Mouse (Mus musculus): ENCODE measurements around the gene Gm8693.
"Not testable (repeated sequence)": the region's sequence is repeated elsewhere in the genome, so short reads cannot be mapped to it uniquely, and the experiment has no call there.

Gm8693 gene

DNA sequence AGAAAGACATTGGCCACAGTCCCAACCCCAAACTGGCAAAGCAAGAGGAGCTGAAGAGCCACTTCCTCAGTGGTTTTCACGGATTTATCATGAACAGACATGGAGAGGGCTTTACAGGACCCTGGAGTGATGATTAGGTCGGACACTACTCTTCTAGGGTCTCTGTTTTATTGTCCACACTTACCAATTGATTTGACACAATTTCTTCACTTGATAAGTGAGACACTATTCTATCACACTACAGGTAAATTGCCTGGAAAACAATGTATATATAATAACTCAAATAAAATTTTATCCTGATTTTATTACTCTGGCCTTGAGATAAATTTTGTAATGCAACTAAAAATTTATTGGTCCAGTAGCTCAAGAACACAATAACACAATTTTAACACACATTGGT is at the start of gene Gm8693:
TSS of gene Gm8693 (minus strand) at position 101 of the 400 bp plus-strand sequence.
- not testable (repeated sequence) for DNase-seq (ENCODE audit: low spot score in 2 of 2)

DNA sequence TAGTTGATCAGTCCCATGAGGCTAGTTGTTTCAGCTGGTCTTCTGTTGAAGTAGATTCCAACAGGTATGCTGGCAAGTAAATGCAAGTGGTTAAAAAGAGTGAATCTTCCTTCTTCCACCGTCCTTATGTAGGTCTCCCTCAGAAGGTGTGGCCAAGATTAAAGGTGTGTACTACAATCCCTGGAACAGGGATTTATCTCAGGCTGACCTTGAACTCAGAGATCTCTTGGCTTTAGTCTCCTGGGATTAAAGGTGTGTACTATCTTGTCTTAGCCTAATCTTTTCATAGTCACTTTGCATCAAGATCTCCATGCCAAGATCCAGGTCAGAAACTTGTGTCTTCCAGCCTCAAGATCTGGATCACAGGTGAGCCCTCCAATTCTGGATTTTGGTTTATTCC is 27.5 kb upstream of the Gm8693 start, which contains the start of gene Gm4567:
TSS of gene Gm4567 (minus strand) at position 101 of the 400 bp plus-strand sequence.
- not testable (repeated sequence) for DNase-seq (ENCODE audit: low spot score in 2 of 2)

DNA sequence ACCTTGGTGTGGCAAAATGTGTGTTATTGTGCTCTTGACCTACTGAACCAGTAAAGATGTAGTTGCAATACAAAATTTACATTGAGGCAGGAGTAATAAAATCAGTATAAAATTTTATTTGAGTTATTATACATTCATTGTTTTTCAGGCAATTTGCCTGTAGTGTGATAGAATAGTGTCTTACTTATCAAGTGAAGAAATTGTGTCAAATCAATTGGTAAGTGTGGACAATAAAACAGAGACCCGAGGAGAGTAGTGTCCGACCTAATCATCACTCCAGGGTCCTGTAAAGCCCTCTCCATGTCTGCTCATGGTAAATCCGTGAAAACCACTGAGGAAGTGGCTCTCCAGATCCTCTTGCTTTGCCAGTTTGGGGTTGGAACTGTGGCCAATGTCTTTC is 34.4 kb downstream of the Gm8693 start, which contains the start of gene Vmn1r155:
TSS of gene Vmn1r155 (plus strand) at position 301 of the 400 bp plus-strand sequence.
- not testable (repeated sequence) for DNase-seq (ENCODE audit: low spot score in 2 of 2)

Data from left cerebral cortex, adult 9 months (tissue).